Mouse (Mus musculus): ENCODE results near the gene Prcd.

DNA sequence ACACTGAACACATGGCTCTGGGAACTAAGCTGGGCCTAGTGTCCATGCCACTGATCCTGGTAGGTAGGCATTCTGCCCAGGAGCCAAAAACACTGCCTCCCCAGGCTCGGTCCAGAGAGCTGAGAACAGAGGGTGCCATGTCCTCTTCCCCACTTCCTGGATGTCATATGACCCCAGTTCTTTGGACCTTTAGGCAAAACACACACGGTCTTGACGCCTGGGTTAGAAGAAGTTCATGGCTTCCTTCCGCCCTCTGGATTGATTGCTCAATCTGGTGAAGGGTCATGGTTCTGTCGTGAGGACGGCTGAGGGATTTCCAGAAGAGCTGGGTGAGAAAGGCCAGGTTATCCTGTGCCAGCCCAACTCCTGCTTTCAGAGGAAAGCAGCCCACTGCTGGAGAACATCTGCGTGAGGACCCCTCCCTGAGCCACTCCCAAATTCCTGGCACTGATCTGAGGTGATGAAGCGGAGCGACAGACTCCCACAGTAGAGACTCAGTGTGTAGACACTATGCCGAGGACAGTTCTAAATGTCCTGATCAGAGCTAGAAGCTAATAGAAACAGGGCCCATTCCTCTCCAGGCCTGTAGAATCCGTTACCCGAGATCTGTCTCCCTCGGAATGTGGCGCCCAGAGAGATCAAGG, 29.3 kb downstream of the Prcd start:
- TF ChIP-seq CTCF (IDR thresholded peaks at IDR 0.05; ENCODE audit: low read depth) (no peak), EP300 (IDR thresholded peaks at IDR 0.05; ENCODE audit: low read depth) (no peak)
